Mouse (Mus musculus) liver, embryonic 11.5 days (tissue): ENCODE data around the gene Aplp1. TPM values are rescaled to one million over a fixed set of nuclear protein-coding genes. Genes with fewer than 3 reads are reported as not detected.

Experiments
- ATAC-seq: fragments of 200-750 bp; cut with Nextera tagmentation; replicated peaks from 2 replicates; pipeline ENCODE4 v1.8.0; 2017; ENCODE audit warnings: moderate number of reproducible peaks, mild to moderate bottlenecking, moderate TSS enrichment, moderate library complexity; ENCODE audit not compliant: low FRiP score
- DNase-seq: peaks from one replicate; pipeline ENCODE4 v3.0.0-alpha.2; 2017; ENCODE audit warnings: low spot score
- H3K27ac ChIP-seq: fragments of 300-500 bp; sonication (generic); 2 replicates; pipeline ENCODE4 v1.5.1; 2014; ENCODE audit warnings: mild to moderate bottlenecking, low read depth, low read length, control low read depth
- H3K27me3 ChIP-seq: fragments of 300-500 bp; sonication (generic); replicated peaks from 2 replicates; pipeline ENCODE4 v1.6.1; 2014; ENCODE audit warnings: low read length, mixed read lengths; ENCODE audit not compliant: control insufficient read depth, insufficient read depth
- H3K36me3 ChIP-seq: fragments of 300-500 bp; sonication (generic); 2 replicates; pipeline ENCODE4 v1.6.1; 2014; ENCODE audit warnings: mild to moderate bottlenecking, low read length, moderate library complexity, mixed read lengths; ENCODE audit not compliant: control insufficient read depth, insufficient read depth
- H3K4me1 ChIP-seq: fragments of 300-500 bp; sonication (generic); replicated peaks from 2 replicates; pipeline ENCODE4 v1.6.1; 2014; ENCODE audit warnings: low read length, mixed read lengths; ENCODE audit not compliant: control insufficient read depth, insufficient read depth
- H3K4me2 ChIP-seq: fragments of 300-500 bp; sonication (generic); 2 replicates; pipeline ENCODE4 v1.6.1; 2014; ENCODE audit warnings: mild to moderate bottlenecking, control low read depth, moderate library complexity
- H3K4me3 ChIP-seq: fragments of 300-500 bp; sonication (generic); 2 replicates; pipeline ENCODE4 v1.5.1; 2014; ENCODE audit warnings: low read depth, low read length, control low read depth
- H3K9ac ChIP-seq: fragments of 300-500 bp; sonication (generic); 2 replicates; pipeline ENCODE4 v1.6.1; 2014; ENCODE audit warnings: low read depth, low read length, control low read depth
- H3K9me3 ChIP-seq: fragments of 300-500 bp; sonication (generic); 2 replicates; pipeline ENCODE4 v1.6.1; 2016; ENCODE audit warnings: low read length, inconsistent platforms, mixed read lengths; ENCODE audit not compliant: control insufficient read depth
- WGBS: fragments of 180-500 bp; shearing (Covaris S2); extraction: QIAGEN DNeasy Blood & Tissue Kit; methylation state at CpG from one replicate; pipeline ENCODE4 v1.1.7; 2014; 5-methylcytosine and 5-hydroxymethylcytosine counted together
- polyA plus RNA-seq: library from polyadenylated mRNA; unstranded; fragments of >200 nt; fragmentation: Nextera tagmentation; extraction: Ambion mirVana; gene quantifications from 2 replicates; pipeline ENCODE4 v1.2.1, GENCODE M21; 2014

Gene Aplp1
- polyA plus RNA-seq, 1 experiment from 2014 or later = 18.4 TPM

DNA sequence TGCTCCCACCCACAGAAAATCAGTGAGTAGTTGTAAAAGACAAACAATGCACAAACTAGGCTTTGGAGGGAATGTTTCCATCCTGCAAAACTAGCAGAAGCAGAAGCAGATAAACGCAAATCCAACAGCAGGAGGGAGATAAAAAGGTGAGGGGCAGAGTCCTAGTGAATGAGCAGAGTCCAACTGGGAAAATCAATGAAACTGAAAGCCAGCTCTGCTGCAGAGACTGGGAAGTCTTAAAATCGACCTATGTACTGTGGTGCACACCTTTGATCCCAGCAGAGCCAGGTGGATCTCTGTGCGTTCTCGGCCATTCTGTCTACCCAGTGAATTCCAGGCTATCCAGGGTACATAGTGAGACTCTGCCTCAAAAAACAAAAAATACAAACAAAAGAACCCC lies 29.7 kb upstream of the Aplp1 start:
- H3K27ac ChIP-seq = 0 out of 2 replicates have a peak overlapping the region, but pooled peaks have one; percentile 57
- no peaks in the 10 kb centered on the region for H3K9me3 ChIP-seq
- H3K36me3 ChIP-seq = no peaks in the 10 kb centered on the region
- no peak for DNase-seq
- no peak overlapping the region for H3K9ac ChIP-seq
- no peak overlapping the region for H3K4me3 ChIP-seq
- peak; percentile 40; the same call in 1 of the 2 replicates for ATAC-seq
- 50% methylated on average over 4 of the region's 4 CpGs for WGBS
- H3K4me1 ChIP-seq = no peaks in the 10 kb centered on the region
- H3K4me2 ChIP-seq = no peak overlapping the region
- H3K27me3 ChIP-seq = no peaks in the 10 kb centered on the region

DNA sequence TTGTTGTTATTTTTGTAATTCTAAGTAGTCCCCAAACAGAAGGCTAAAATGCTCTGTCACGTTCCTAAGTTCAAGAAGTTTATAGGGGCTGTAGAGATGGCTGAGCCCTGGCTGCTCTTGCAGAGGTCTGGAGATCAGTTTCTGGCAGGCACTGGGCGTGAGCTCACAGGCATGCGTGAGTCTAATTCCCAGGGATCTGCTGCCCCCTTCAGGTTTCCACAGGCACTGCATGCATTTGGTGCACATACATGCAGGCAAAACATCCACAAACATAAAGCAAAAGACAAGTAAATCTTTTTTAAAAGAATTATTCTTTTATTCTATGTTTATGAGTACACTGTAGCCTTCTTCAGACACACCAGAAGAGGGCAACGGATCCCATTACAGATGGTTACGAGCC lies 27.1 kb upstream of the Aplp1 start:
- no peak overlapping the region for H3K27ac ChIP-seq

GRCm38 (mm10) chr7:30464816-30465300 lies 19.5 kb upstream of the Aplp1 start:
- H3K9ac ChIP-seq = no peak overlapping the region
- WGBS = 16% methylated on average over 6 of the region's 6 CpGs
- H3K4me3 ChIP-seq = no peak overlapping the region
- ATAC-seq (no peak), DNase-seq (no peak)
- peaks cover 81% of the 10 kb centered on the region for H3K27me3 ChIP-seq
- no peak overlapping the region for H3K27ac ChIP-seq
- 0 out of 2 replicates have a peak, but pooled peaks cover 3% of the 10 kb centered on the region for H3K4me1 ChIP-seq
- H3K4me2 ChIP-seq = no peak overlapping the region
- no peaks in the 10 kb centered on the region for H3K36me3 ChIP-seq
- H3K9me3 ChIP-seq = no peaks in the 10 kb centered on the region

More for the DNA sequence above, 27.1 kb upstream of the Aplp1 start:
- 40% methylated on average over 5 of the region's 5 CpGs for WGBS
- Histone ChIP-seq H3K9me3 (no peaks in the 10 kb centered on the region), H3K4me2 (no peak overlapping the region), H3K9ac (no peak overlapping the region), H3K4me3 (no peak overlapping the region), H3K4me1 (no peaks in the 10 kb centered on the region), H3K27me3 (peaks cover 11% of the 10 kb centered on the region), H3K36me3 (no peaks in the 10 kb centered on the region)
- no peak for ATAC-seq
- no peak for DNase-seq

DNA sequence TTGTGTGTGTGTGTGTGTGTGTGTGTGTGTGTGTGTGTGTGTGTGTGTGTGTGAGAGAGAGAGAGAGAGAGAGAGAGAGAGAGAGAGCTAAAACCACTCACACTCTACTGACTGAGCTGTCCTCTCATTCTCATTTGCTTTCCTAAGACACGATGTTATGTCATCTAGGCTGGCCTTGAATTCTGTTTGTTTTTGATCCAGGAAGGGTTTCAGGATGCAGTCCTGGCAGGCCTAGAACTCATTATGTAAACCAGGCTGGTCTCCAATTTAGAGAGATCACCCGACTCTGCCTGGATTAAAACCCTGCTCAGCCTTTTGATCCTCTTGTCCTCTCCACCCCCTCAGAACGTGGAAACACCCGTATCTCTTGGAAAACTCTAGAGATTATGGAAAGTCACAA lies 18.7 kb upstream of the Aplp1 start:
- Histone ChIP-seq H3K27ac (no peak overlapping the region), H3K4me2 (no peak overlapping the region), H3K36me3 (no peaks in the 10 kb centered on the region), H3K27me3 (peaks cover 90% of the 10 kb centered on the region), H3K4me3 (no peak overlapping the region), H3K9ac (no peak overlapping the region), H3K4me1 (0 out of 2 replicates have a peak, but pooled peaks cover 3% of the 10 kb centered on the region), H3K9me3 (no peaks in the 10 kb centered on the region)
- ATAC-seq = no peak
- DNase-seq = no peak
- 18% methylated on average over 4 of the region's 4 CpGs for WGBS

GRCm38 (mm10) chr7:30463568-30463967 lies 18.2 kb upstream of the Aplp1 start:
- H3K27me3 ChIP-seq = peaks cover 92% of the 10 kb centered on the region
- H3K9ac ChIP-seq = no peak overlapping the region
- H3K4me3 ChIP-seq = no peak overlapping the region
- H3K4me2 ChIP-seq = no peak overlapping the region
- DNase-seq (no peak), ATAC-seq (no peak)
- no peak overlapping the region for H3K27ac ChIP-seq
- H3K4me1 ChIP-seq = 0 out of 2 replicates have a peak, but pooled peaks cover 3% of the 10 kb centered on the region
- H3K9me3 ChIP-seq = no peaks in the 10 kb centered on the region
- WGBS = 33% methylated on average over 7 of the region's 7 CpGs
- H3K36me3 ChIP-seq = no peaks in the 10 kb centered on the region

GRCm38 (mm10) chr7:30459484-30459883 lies 14.1 kb upstream of the Aplp1 start:
- H3K27me3 ChIP-seq = peaks cover 95% of the 10 kb centered on the region
- ATAC-seq = no peak

GRCm38 (mm10) chr7:30457629-30458330 lies 12.4 kb upstream of the Aplp1 start, which contains the start of the genes Kirrel2 and Nphs1:
Kirrel2 (minus strand) TSS chr7:30457690.
Nphs1 (plus strand) TSS chr7:30458315.
- peak within 1 kb of the TSS; percentile 22; the same call in 1 of the 2 replicates for H3K4me2 ChIP-seq
- ATAC-seq (no peak), DNase-seq (no peak)
- H3K9ac ChIP-seq = no peak within 1 kb of the TSS
- H3K27ac ChIP-seq = no peak within 1 kb of the TSS
- H3K4me3 ChIP-seq = no peak within 1 kb of the TSS
- 6% methylated on average over 16 of the region's 16 CpGs for WGBS
- no peaks in the 10 kb centered on the region for H3K9me3 ChIP-seq
- peaks cover 98% of the 10 kb centered on the region for H3K27me3 ChIP-seq
- peaks cover 6% of the 10 kb centered on the region; the same call in 1 of the 2 replicates for H3K4me1 ChIP-seq
- no peaks in the 10 kb centered on the region for H3K36me3 ChIP-seq

More at GRCm38 (mm10) chr7:30459484-30459883, 14.1 kb upstream of the Aplp1 start:
- H3K36me3 ChIP-seq = no peaks in the 10 kb centered on the region
- H3K27ac ChIP-seq = no peak overlapping the region
- no peak overlapping the region for H3K4me2 ChIP-seq
- no peak overlapping the region for H3K9ac ChIP-seq
- 41% methylated on average over 6 of the region's 6 CpGs for WGBS
- H3K9me3 ChIP-seq = no peaks in the 10 kb centered on the region
- no peaks in the 10 kb centered on the region; the same call in 1 of the 2 replicates for H3K4me1 ChIP-seq
- no peak for DNase-seq
- no peak overlapping the region for H3K4me3 ChIP-seq

DNA sequence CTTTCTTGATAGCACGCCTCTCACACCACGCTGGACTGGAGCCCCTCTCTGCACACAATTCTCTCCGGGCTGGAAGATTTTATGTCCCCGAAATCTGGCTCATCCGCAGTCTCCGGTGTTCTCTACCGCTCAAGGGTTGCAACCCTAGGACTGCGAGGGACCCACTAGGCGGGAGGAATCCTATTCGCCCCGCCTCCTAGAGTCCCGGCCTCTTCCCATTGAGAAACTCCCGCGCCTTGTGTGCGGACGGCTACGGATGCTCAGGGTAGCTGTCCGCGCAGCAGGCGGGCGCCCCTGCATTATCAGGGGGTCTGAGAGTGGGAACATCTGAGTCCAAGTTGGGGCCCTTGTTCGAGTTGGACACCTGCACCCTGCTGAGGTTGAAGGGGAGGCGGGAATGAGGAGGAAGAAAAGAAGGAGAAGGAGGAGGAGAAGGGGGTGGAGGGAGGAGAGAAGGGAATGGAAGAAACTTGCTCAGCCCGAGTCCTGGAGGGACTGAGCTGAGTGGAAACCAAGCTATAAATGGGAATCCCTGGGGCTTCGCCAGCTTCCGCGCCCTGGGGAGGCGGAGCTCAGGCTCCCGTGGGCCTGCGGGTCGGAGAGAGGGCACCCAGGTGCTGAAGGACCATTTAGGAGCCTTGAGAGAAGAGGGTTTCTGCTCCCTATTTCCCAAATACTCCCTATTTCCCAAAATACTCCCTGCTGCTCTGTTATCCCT lies 11.7 kb upstream of the Aplp1 start:
- WGBS = 3% methylated on average over 31 of the region's 31 CpGs
- DNase-seq (no peak), ATAC-seq (no peak)
- Histone ChIP-seq H3K4me2 (peak overlapping the region; percentile 22; the same call in 1 of the 2 replicates), H3K4me1 (peaks cover 6% of the 10 kb centered on the region; the same call in 1 of the 2 replicates), H3K27ac (no peak overlapping the region), H3K27me3 (peaks cover 96% of the 10 kb centered on the region), H3K9me3 (no peaks in the 10 kb centered on the region), H3K9ac (no peak overlapping the region), H3K4me3 (no peak overlapping the region), H3K36me3 (no peaks in the 10 kb centered on the region)
